Mouse (Mus musculus) embryonic facial prominence, embryonic 12.5 days (tissue): ENCODE data around the gene Uap1l1. TPM values are rescaled to one million over a fixed set of nuclear protein-coding genes. Genes with fewer than 3 reads are reported as not detected.
"Not testable (repeated sequence)": the region's sequence is repeated elsewhere in the genome, so short reads cannot be mapped to it uniquely, and the experiment has no call there.

Experiments
- ATAC-seq: fragments of 200-750 bp; cut with Nextera tagmentation; 2 replicates; pipeline ENCODE4 v1.8.0; 2017; ENCODE audit not compliant: insufficient number of reproducible peaks, insufficient read depth, low FRiP score, low TSS enrichment
- H3K27ac ChIP-seq: fragments of 300-500 bp; sonication (generic); 2 replicates; pipeline ENCODE4 v1.5.1; 2016; ENCODE audit warnings: mild to moderate bottlenecking
- H3K27me3 ChIP-seq: fragments of 300-500 bp; sonication (generic); 2 replicates; pipeline ENCODE4 v1.6.1; 2016; ENCODE audit warnings: mild to moderate bottlenecking, moderate library complexity
- H3K36me3 ChIP-seq: fragments of 300-500 bp; sonication (generic); 2 replicates; pipeline ENCODE4 v1.6.1; 2016; ENCODE audit warnings: mild to moderate bottlenecking
- H3K4me1 ChIP-seq: fragments of 300-500 bp; sonication (generic); 2 replicates; pipeline ENCODE4 v1.6.1; 2016
- H3K4me2 ChIP-seq: fragments of 300-500 bp; sonication (generic); replicated peaks from 2 replicates; pipeline ENCODE4 v1.6.1; 2016; ENCODE audit warnings: mild to moderate bottlenecking, moderate library complexity
- H3K4me3 ChIP-seq: fragments of 300-500 bp; sonication (generic); 2 replicates; pipeline ENCODE4 v1.5.1; 2016; ENCODE audit warnings: mild to moderate bottlenecking
- H3K9ac ChIP-seq: fragments of 300-500 bp; sonication (generic); 2 replicates; pipeline ENCODE4 v1.6.1; 2016; ENCODE audit warnings: mild to moderate bottlenecking, moderate library complexity
- H3K9me3 ChIP-seq: fragments of 300-500 bp; sonication (generic); 2 replicates; pipeline ENCODE4 v1.6.1; 2016; ENCODE audit warnings: mild to moderate bottlenecking, moderate library complexity
- WGBS: fragments of 180-500 bp; shearing (Covaris S2); methylation state at CpG from one replicate; pipeline ENCODE4 v1.1.7; 2016; 5-methylcytosine and 5-hydroxymethylcytosine counted together
- polyA plus RNA-seq: library from polyadenylated mRNA; unstranded; fragments of >200 nt; fragmentation: Nextera tagmentation; extraction: Ambion mirVana; gene quantifications from 2 replicates; pipeline ENCODE4 v1.2.1, GENCODE M21; 2016

The Uap1l1 gene
- 7.9 and 8.9 TPM in 2 replicates for polyA plus RNA-seq

- Histone ChIP-seq H3K36me3 (no peaks in the 10 kb centered on the region), H3K9ac (peak within 1 kb of the TSS; percentile 69), H3K4me3 (peak within 1 kb of the TSS; percentile 54), H3K4me2 (peak within 1 kb of the TSS; percentile 99), H3K27ac (no peak within 1 kb of the TSS), H3K27me3 (peaks cover 43% of the 10 kb centered on the region), H3K4me1 (peaks cover 5% of the 10 kb centered on the region; the same call in 1 of the 2 replicates), H3K9me3 (no peaks in the 10 kb centered on the region)
- 1% methylated on average over 54 of the region's 54 CpGs for WGBS
- peak; percentile 48 for ATAC-seq
Measured at GRCm38 (mm10) chr2:25365091-25365761, at the start of gene Uap1l1. Uap1l1 (minus strand) TSS chr2:25365682.

- H3K27ac ChIP-seq, H3K4me1 ChIP-seq, H3K9me3 ChIP-seq, H3K4me2 ChIP-seq, ATAC-seq, H3K36me3 ChIP-seq, H3K27me3 ChIP-seq, H3K9ac ChIP-seq, H3K4me3 ChIP-seq: not testable (repeated sequence)
Measured at GRCm38 (mm10) chr2:25413436-25413835, 48.0 kb upstream of the Uap1l1 start.

GRCm38 (mm10) chr2:25408908-25409307, 43.4 kb upstream of the Uap1l1 start:
- WGBS = 87% methylated on average over 10 of the region's 10 CpGs

GRCm38 (mm10) chr2:25403994-25404393, 38.5 kb upstream of the Uap1l1 start:
- Histone ChIP-seq H3K9me3 (no peaks in the 10 kb centered on the region), H3K4me3 (0 out of 2 replicates have a peak overlapping the region, but pooled peaks have one; percentile 62), H3K9ac (no peak overlapping the region), H3K36me3 (no peaks in the 10 kb centered on the region), H3K27ac (no peak overlapping the region), H3K27me3 (peaks cover 63% of the 10 kb centered on the region), H3K4me1 (0 out of 2 replicates have a peak, but pooled peaks cover 5% of the 10 kb centered on the region), H3K4me2 (peak overlapping the region; percentile 79)
- WGBS = 80% methylated on average over 4 of the region's 4 CpGs
- no peak for ATAC-seq

More at GRCm38 (mm10) chr2:25408908-25409307, 43.4 kb upstream of the Uap1l1 start:
- H3K4me1 ChIP-seq = no peaks in the 10 kb centered on the region
- no peaks in the 10 kb centered on the region for H3K9me3 ChIP-seq
- no peak overlapping the region for H3K4me3 ChIP-seq
- H3K9ac ChIP-seq = no peak overlapping the region
- no peak overlapping the region for H3K4me2 ChIP-seq
- no peaks in the 10 kb centered on the region for H3K36me3 ChIP-seq
- H3K27me3 ChIP-seq = peaks cover 13% of the 10 kb centered on the region
- ATAC-seq = no peak
- no peak overlapping the region for H3K27ac ChIP-seq

GRCm38 (mm10) chr2:25402972-25403601, 37.6 kb upstream of the Uap1l1 start:
- 2% methylated on average over 54 of the region's 54 CpGs for WGBS
- H3K27me3 ChIP-seq = peaks cover 72% of the 10 kb centered on the region
- H3K4me3 ChIP-seq = peak overlapping the region; percentile 62
- ATAC-seq = no peak
- 0 out of 2 replicates have a peak, but pooled peaks cover 5% of the 10 kb centered on the region for H3K4me1 ChIP-seq
- peak overlapping the region; percentile 23; the same call in 1 of the 2 replicates for H3K27ac ChIP-seq
- no peaks in the 10 kb centered on the region for H3K9me3 ChIP-seq
- peak overlapping the region; percentile 79 for H3K4me2 ChIP-seq
- H3K9ac ChIP-seq = peak overlapping the region; percentile 63
- H3K36me3 ChIP-seq = no peaks in the 10 kb centered on the region

- 0 out of 2 replicates have a peak, but pooled peaks cover 5% of the 10 kb centered on the region for H3K4me1 ChIP-seq
- no peak overlapping the region for H3K27ac ChIP-seq
- under 1% methylated on average over 13 of the region's 13 CpGs for WGBS
- no peaks in the 10 kb centered on the region for H3K36me3 ChIP-seq
- H3K9ac ChIP-seq = no peak overlapping the region
- 0 out of 2 replicates have a peak, but pooled peaks have one; percentile 15 for ATAC-seq
- H3K9me3 ChIP-seq = no peaks in the 10 kb centered on the region
- H3K27me3 ChIP-seq = peaks cover 78% of the 10 kb centered on the region
- peak overlapping the region; percentile 62 for H3K4me3 ChIP-seq
- peak overlapping the region; percentile 79 for H3K4me2 ChIP-seq
Measured at GRCm38 (mm10) chr2:25402377-25402971, 37.0 kb upstream of the Uap1l1 start.

- Histone ChIP-seq H3K36me3 (no peaks in the 10 kb centered on the region), H3K4me2 (peak overlapping the region; percentile 27), H3K4me1 (peaks cover 9% of the 10 kb centered on the region; the same call in 1 of the 2 replicates), H3K9me3 (no peaks in the 10 kb centered on the region), H3K27ac (no peak overlapping the region), H3K4me3 (no peak overlapping the region), H3K9ac (no peak overlapping the region), H3K27me3 (peaks cover 91% of the 10 kb centered on the region)
- WGBS = 2% methylated on average over 17 of the region's 17 CpGs
- ATAC-seq = no peak
Measured at GRCm38 (mm10) chr2:25400764-25401163, 35.3 kb upstream of the Uap1l1 start.

- Histone ChIP-seq H3K4me3 (no peak overlapping the region), H3K4me2 (peak overlapping the region; percentile 27), H3K27me3 (peaks cover 96% of the 10 kb centered on the region), H3K36me3 (no peaks in the 10 kb centered on the region), H3K27ac (no peak overlapping the region), H3K9me3 (no peaks in the 10 kb centered on the region), H3K4me1 (peaks cover 12% of the 10 kb centered on the region; the same call in 1 of the 2 replicates), H3K9ac (no peak overlapping the region)
- no peak for ATAC-seq
- 16% methylated on average over 16 of the region's 16 CpGs for WGBS
Measured at GRCm38 (mm10) chr2:25400291-25400690, 34.8 kb upstream of the Uap1l1 start.

GRCm38 (mm10) chr2:25399051-25399450, 33.6 kb upstream of the Uap1l1 start, which contains the start of gene Npdc1:
Npdc1 (plus strand) TSS chr2:25399351.
- ATAC-seq = no peak
- Histone ChIP-seq H3K27ac (no peak within 1 kb of the TSS), H3K36me3 (no peaks in the 10 kb centered on the region), H3K4me2 (no peak within 1 kb of the TSS), H3K9ac (no peak within 1 kb of the TSS), H3K27me3 (peaks cover 100% of the 10 kb centered on the region), H3K4me1 (peaks cover 19% of the 10 kb centered on the region; the same call in 1 of the 2 replicates), H3K4me3 (no peak within 1 kb of the TSS), H3K9me3 (no peaks in the 10 kb centered on the region)
- WGBS = 61% methylated on average over 8 of the region's 8 CpGs

- no peak for ATAC-seq
- H3K9me3 ChIP-seq = no peaks in the 10 kb centered on the region
- no peak overlapping the region for H3K27ac ChIP-seq
- peaks cover 19% of the 10 kb centered on the region; the same call in 1 of the 2 replicates for H3K4me1 ChIP-seq
- H3K4me2 ChIP-seq = no peak overlapping the region
- no peak overlapping the region for H3K9ac ChIP-seq
- H3K36me3 ChIP-seq = no peaks in the 10 kb centered on the region
- WGBS = 90% methylated on average over 7 of the region's 7 CpGs
- H3K27me3 ChIP-seq = peaks cover 91% of the 10 kb centered on the region
- no peak overlapping the region for H3K4me3 ChIP-seq
Measured at GRCm38 (mm10) chr2:25398065-25398464, 32.6 kb upstream of the Uap1l1 start.

GRCm38 (mm10) chr2:25397010-25397409, 31.5 kb upstream of the Uap1l1 start:
- Histone ChIP-seq H3K27me3 (peaks cover 80% of the 10 kb centered on the region), H3K36me3 (no peaks in the 10 kb centered on the region), H3K4me2 (no peak overlapping the region), H3K27ac (no peak overlapping the region), H3K9ac (no peak overlapping the region), H3K9me3 (no peaks in the 10 kb centered on the region), H3K4me1 (peaks cover 14% of the 10 kb centered on the region; the same call in 1 of the 2 replicates), H3K4me3 (no peak overlapping the region)
- ATAC-seq = no peak
- 26% methylated on average over 1 of the region's 1 CpGs for WGBS
